30 mouse cellular contexts compared by ENCODE assay signal in genomic region chr4:14286721-14287120, GRCm38 (mm10).
"Had no signal": no experiment of that assay in that cellular context is flagged by ENCODE, and none has a peak within 500 bp of the region (broad histone marks: within the 10 kb centered on the region; RNA-seq: fewer than 3 reads in every experiment).

No protein-coding gene starts in this region.

- H3K9me3 ChIP-seq: heart, embryonic 12.5 days; heart, embryonic 13.5 days; heart, embryonic 15.5 days; hindbrain, embryonic 10.5 days; hindbrain, embryonic 12.5 days; hindbrain, embryonic 13.5 days; hindbrain, embryonic 15.5 days; intestine, embryonic 15.5 days; kidney, embryonic 15.5 days had no signal

- H3K36me3 ChIP-seq: heart, embryonic 12.5 days; heart, embryonic 13.5 days; heart, embryonic 15.5 days; hindbrain, embryonic 10.5 days; hindbrain, embryonic 12.5 days; hindbrain, embryonic 13.5 days; hindbrain, embryonic 15.5 days; intestine, embryonic 15.5 days; kidney, embryonic 15.5 days had no signal

- H3K4me1 ChIP-seq: hindbrain, embryonic 10.5 days; hindbrain, embryonic 12.5 days; hindbrain, embryonic 13.5 days; hindbrain, embryonic 15.5 days; intestine, embryonic 15.5 days; kidney, embryonic 15.5 days had no signal

- H3K9ac ChIP-seq: heart, embryonic 12.5 days; heart, embryonic 13.5 days; heart, embryonic 15.5 days; hindbrain, embryonic 12.5 days; hindbrain, embryonic 13.5 days; hindbrain, embryonic 14.5 days; hindbrain, embryonic 15.5 days; intestine, embryonic 15.5 days; kidney, embryonic 15.5 days had no signal

- H3K27me3 ChIP-seq: heart, embryonic 12.5 days; heart, embryonic 13.5 days; heart, embryonic 15.5 days; hindbrain, embryonic 12.5 days; hindbrain, embryonic 13.5 days; hindbrain, embryonic 15.5 days; intestine, embryonic 15.5 days; kidney, embryonic 15.5 days had no signal

- H3K27ac ChIP-seq: heart, embryonic 13.5 days; heart, embryonic 15.5 days; hindbrain, embryonic 10.5 days; hindbrain, embryonic 12.5 days; hindbrain, embryonic 13.5 days; hindbrain, embryonic 14.5 days; hindbrain, embryonic 15.5 days; hindbrain, postnatal 0 days; intestine, embryonic 15.5 days; kidney, embryonic 15.5 days; kidney, postnatal 0 days; layer of hippocampus, adult 2 months; left cerebral cortex, adult 2 months had no signal

- H3K4me3 ChIP-seq: heart, embryonic 12.5 days; heart, embryonic 13.5 days; heart, embryonic 15.5 days; hindbrain, embryonic 10.5 days; hindbrain, embryonic 12.5 days; hindbrain, embryonic 13.5 days; hindbrain, embryonic 15.5 days; intestine, embryonic 15.5 days; kidney, embryonic 15.5 days; layer of hippocampus, adult 2 months; left cerebral cortex, adult 2 months had no signal

- DNase-seq: heart, postnatal 10 days; heart, postnatal 14 days; heart, postnatal 36 days; heart, postnatal 4 days; kidney, adult 11 months; kidney, adult 18-20 months; kidney, adult 2 months; kidney, adult 8-10 months; kidney, adult 9 months; kidney, postnatal 10 days; kidney, postnatal 14 days; kidney, postnatal 25 days; kidney, postnatal 36 days; kidney, postnatal 4 days; layer of hippocampus, adult 9-11 months; layer of hippocampus, postnatal 36 days had no signal
